Mouse (Mus musculus): ENCODE measurements at regions not wholly inside any gene's neighbourhood (a gene's known extent, or its start where the extent isn't known, plus 50 kb on each side); places are given as distances from the start of the nearest gene placed in this dataset.

DNA sequence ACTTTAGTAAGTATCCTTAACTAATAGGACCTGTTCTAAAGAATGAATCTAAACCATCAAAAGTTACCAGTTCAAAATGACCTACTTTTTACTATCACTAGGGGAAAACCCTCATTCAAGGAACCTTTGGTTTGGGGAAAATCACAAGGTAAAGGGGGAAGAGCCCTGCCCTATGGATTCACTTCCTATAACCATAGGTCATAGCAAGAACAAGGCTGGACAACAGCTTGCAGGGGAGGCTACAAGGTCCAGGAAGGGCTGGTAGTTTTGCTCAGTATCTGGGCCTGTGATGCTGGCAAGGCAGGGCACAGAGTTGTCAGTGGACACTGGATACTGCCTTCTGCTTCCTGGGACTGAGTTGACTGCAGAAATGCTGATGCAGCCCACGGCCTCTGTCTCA is 109.1 kb upstream of the Peli1 start:
- Histone ChIP-seq H3K27me3 (ENCODE audit: control insufficient read depth, insufficient read depth, low read length) (no peaks in the 10 kb centered on the region), H3K27ac (ENCODE audit: control insufficient read depth, insufficient read depth, low read depth, low read length) (no peak overlapping the region), H3K36me3 (ENCODE audit: control insufficient read depth, insufficient read depth, low read length) (no peaks in the 10 kb centered on the region), H3K4me3 (ENCODE audit: control insufficient read depth, low read depth, low read length) (no peak overlapping the region), H3K4me1 (ENCODE audit: control insufficient read depth, insufficient read depth, low read length) (no peaks in the 10 kb centered on the region; the same call in 1 of the 2 replicates)
- no peak for TF ChIP-seq POLR2A (IDR thresholded peaks at IDR 0.05; ENCODE audit: control insufficient read depth, low read depth, low read length)
- no peak for TF ChIP-seq CTCF (IDR thresholded peaks at IDR 0.05; ENCODE audit: control insufficient read depth, insufficient read depth, insufficient replicate concordance, low read depth, low read length)

DNA sequence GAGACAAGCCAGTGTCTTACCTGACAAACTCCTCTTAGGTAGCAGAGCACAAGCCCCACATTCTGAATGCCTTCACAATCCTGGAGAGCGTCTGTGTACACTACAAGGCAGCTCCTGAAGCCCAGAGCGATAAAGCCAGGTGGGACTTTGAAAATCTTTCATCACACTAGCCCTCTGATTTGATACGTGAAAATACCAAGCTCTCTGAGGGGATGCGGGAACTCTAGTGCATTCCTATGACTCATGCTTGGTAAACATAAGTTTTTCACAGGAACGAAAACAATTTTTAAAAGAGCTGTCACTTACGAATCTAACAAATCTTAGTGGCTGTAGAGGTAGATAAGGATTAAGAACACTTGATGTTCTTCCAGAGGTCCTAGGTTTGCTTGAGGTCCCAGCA is 108.6 kb upstream of the Peli1 start:
- H3K27me3 ChIP-seq (ENCODE audit: control insufficient read depth, insufficient read depth, low read length) = no peaks in the 10 kb centered on the region
- H3K27ac ChIP-seq (ENCODE audit: control insufficient read depth, insufficient read depth, low read depth, low read length) = no peak overlapping the region
- H3K36me3 ChIP-seq (ENCODE audit: control insufficient read depth, insufficient read depth, low read length) = no peaks in the 10 kb centered on the region
- no peaks in the 10 kb centered on the region; the same call in 1 of the 2 replicates for H3K4me1 ChIP-seq (ENCODE audit: control insufficient read depth, insufficient read depth, low read length)
- TF ChIP-seq POLR2A (IDR thresholded peaks at IDR 0.05; ENCODE audit: control insufficient read depth, low read depth, low read length) (no peak), CTCF (IDR thresholded peaks at IDR 0.05; ENCODE audit: control insufficient read depth, insufficient read depth, insufficient replicate concordance, low read depth, low read length) (no peak)
- no peak overlapping the region for H3K4me3 ChIP-seq (ENCODE audit: control insufficient read depth, low read depth, low read length)

DNA sequence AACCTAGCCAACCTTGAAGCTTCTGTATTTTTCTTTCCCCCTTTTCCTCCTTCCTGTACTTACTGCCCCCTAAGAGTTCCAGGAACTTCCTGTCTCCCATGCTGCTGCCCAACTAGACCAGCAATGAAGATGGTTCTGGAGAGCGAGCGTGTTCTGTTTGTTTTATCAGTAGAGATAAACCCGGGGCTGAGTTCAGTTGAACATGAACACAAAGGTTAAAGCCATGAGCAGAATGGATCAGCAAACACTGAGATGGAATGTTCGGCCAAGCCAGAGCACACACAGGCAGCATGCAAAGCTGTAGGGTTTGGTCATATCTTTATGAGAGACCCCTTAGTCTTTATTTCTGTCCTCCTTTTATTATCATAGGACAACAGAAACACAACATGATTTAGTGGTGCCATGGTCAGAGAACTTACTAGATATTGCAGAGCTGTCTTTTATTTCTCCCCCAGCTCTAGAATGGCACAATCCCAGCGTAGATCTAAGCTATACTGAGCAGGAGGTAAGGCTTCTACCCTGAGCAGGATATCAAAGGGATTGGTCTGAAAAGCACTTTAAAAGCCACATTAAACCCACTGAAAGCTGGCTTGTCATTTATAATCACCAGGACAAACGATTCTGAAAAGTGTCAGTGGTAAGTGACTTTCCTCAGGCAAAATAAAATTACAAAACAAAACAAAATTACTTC is 105.9 kb upstream of the Peli1 start:
- no peak overlapping the region for H3K4me3 ChIP-seq (ENCODE audit: control insufficient read depth, low read depth, low read length)
- H3K27me3 ChIP-seq (ENCODE audit: control insufficient read depth, insufficient read depth, low read length) = no peaks in the 10 kb centered on the region
- TF ChIP-seq POLR2A (IDR thresholded peaks at IDR 0.05; ENCODE audit: control insufficient read depth, low read depth, low read length) (no peak), CTCF (IDR thresholded peaks at IDR 0.05; ENCODE audit: control insufficient read depth, insufficient read depth, insufficient replicate concordance, low read depth, low read length) (no peak)
- peaks cover 4% of the 10 kb centered on the region for H3K4me1 ChIP-seq (ENCODE audit: control insufficient read depth, insufficient read depth, low read length)
- H3K36me3 ChIP-seq (ENCODE audit: control insufficient read depth, insufficient read depth, low read length) = no peaks in the 10 kb centered on the region
- no peak overlapping the region for H3K27ac ChIP-seq (ENCODE audit: control insufficient read depth, insufficient read depth, low read depth, low read length)

DNA sequence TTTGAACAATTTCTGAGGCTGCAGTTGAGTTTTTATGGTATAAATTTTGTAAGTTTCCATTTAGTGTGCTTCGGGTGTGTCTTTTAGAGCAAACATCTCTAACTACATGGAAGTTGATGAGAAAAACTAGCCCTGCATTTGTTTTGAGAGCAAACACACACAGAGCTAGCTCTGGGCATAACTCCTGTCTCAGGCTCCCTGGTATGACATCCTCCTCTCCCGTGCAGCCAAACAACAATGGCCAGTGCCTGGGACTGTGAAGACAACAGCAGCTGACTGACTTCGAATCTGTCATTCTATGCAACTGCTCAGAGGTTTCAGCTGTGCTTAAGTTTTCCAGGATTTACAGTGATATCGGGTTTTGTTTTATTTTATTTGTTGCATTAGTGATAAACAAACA is 105.3 kb upstream of the Peli1 start:
- Histone ChIP-seq H3K36me3 (ENCODE audit: control insufficient read depth, insufficient read depth, low read length) (no peaks in the 10 kb centered on the region), H3K4me1 (ENCODE audit: control insufficient read depth, insufficient read depth, low read length) (peaks cover 4% of the 10 kb centered on the region), H3K4me3 (ENCODE audit: control insufficient read depth, low read depth, low read length) (no peak overlapping the region), H3K27ac (ENCODE audit: control insufficient read depth, insufficient read depth, low read depth, low read length) (no peak overlapping the region), H3K27me3 (ENCODE audit: control insufficient read depth, insufficient read depth, low read length) (no peaks in the 10 kb centered on the region)
- no peak for TF ChIP-seq CTCF (IDR thresholded peaks at IDR 0.05; ENCODE audit: control insufficient read depth, insufficient read depth, insufficient replicate concordance, low read depth, low read length)
- no peak for TF ChIP-seq POLR2A (IDR thresholded peaks at IDR 0.05; ENCODE audit: control insufficient read depth, low read depth, low read length)

DNA sequence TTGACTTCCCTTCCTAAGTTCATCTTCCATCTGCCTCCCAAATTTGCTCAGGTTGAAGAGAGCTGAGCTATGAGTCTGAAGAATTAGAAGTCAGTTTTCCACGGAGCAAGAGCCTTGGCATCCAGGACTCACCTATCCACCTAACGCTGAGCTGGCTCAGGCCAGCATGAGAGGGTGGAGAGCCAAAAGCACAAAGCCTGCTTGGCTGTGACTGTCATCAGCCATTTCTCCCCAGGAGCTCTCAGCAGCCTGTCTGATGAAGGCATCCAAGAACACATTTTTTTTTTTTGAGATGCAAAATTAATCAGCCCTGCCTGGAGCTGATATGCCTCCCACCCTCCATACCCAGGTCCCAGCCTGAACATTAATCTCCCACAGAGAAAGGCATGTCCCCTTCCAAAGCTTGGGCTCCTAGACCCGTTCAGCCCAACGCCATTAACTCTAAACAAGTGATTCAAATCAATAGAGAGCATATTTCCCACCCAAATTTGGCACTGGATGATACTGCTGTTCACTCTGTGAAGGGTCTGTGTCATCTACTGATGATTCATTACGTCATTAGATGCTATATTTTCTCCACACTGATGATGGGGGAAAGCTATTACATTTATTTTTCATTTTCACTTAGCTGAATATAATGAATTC is 103.8 kb upstream of the Peli1 start:
- peak overlapping the region; percentile 43 for H3K4me3 ChIP-seq (ENCODE audit: control insufficient read depth, low read depth, low read length)
- H3K36me3 ChIP-seq (ENCODE audit: control insufficient read depth, insufficient read depth, low read length) = no peaks in the 10 kb centered on the region
- H3K4me1 ChIP-seq (ENCODE audit: control insufficient read depth, insufficient read depth, low read length) = peaks cover 4% of the 10 kb centered on the region
- H3K27ac ChIP-seq (ENCODE audit: control insufficient read depth, insufficient read depth, low read depth, low read length) = no peak overlapping the region
- no peak for TF ChIP-seq CTCF (IDR thresholded peaks at IDR 0.05; ENCODE audit: control insufficient read depth, insufficient read depth, insufficient replicate concordance, low read depth, low read length)
- TF ChIP-seq POLR2A (IDR thresholded peaks at IDR 0.05; ENCODE audit: control insufficient read depth, low read depth, low read length) = no peak
- no peaks in the 10 kb centered on the region for H3K27me3 ChIP-seq (ENCODE audit: control insufficient read depth, insufficient read depth, low read length)

DNA sequence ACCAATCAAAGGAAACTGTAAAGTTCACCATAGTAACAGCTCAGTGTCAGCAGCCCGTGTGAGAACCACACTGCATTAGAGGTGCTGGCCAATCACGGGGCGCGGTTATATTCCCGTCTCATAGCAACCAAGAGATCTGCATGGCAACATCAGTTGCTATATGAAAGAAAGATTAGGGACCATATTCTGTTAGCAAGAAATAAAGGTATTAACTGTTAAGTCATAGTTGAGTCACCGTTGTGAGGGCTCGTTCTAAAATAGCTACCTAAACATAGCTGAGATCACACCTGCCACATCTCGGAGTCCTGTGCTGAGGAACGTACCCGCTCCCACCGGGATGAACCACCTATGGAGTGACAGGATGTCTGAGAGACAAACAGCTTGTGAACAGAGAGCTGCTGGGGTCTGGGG is 103.2 kb upstream of the Peli1 start:
- H3K4me3 ChIP-seq (ENCODE audit: control insufficient read depth, low read depth, low read length) = peak overlapping the region; percentile 68
- no peaks in the 10 kb centered on the region for H3K27me3 ChIP-seq (ENCODE audit: control insufficient read depth, insufficient read depth, low read length)
- TF ChIP-seq POLR2A (IDR thresholded peaks at IDR 0.05; ENCODE audit: control insufficient read depth, low read depth, low read length) (no peak; the same call in 1 of the 2 replicates), CTCF (IDR thresholded peaks at IDR 0.05; ENCODE audit: control insufficient read depth, insufficient read depth, insufficient replicate concordance, low read depth, low read length) (no peak)
- peaks cover 4% of the 10 kb centered on the region for H3K4me1 ChIP-seq (ENCODE audit: control insufficient read depth, insufficient read depth, low read length)
- H3K27ac ChIP-seq (ENCODE audit: control insufficient read depth, insufficient read depth, low read depth, low read length) = no peak overlapping the region
- no peaks in the 10 kb centered on the region for H3K36me3 ChIP-seq (ENCODE audit: control insufficient read depth, insufficient read depth, low read length)

DNA sequence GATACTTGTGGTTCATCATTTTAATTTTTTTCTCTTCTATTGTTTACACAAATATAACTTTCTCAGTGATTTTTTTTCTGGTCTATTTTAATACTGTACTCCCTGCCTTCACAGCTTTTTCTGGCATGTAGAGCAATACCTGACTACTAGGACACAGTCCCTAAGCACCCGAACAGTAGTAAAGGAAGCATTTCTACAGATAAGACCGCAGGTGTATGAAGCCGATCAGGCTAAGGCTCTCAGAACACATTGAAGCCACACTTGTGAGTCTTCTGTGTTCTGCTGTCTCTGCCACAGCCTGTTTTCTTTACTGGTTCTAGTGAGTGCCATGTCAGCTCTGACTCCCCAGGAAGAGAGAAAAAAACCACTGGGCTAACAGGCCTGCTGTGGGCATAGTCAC is 102.2 kb upstream of the Peli1 start:
- TF ChIP-seq CTCF (IDR thresholded peaks at IDR 0.05; ENCODE audit: control insufficient read depth, insufficient read depth, insufficient replicate concordance, low read depth, low read length) (no peak), POLR2A (IDR thresholded peaks at IDR 0.05; ENCODE audit: control insufficient read depth, low read depth, low read length) (no peak)
- Histone ChIP-seq H3K4me3 (ENCODE audit: control insufficient read depth, low read depth, low read length) (peak overlapping the region; percentile 10; the same call in 1 of the 2 replicates), H3K27ac (ENCODE audit: control insufficient read depth, insufficient read depth, low read depth, low read length) (no peak overlapping the region), H3K4me1 (ENCODE audit: control insufficient read depth, insufficient read depth, low read length) (peaks cover 4% of the 10 kb centered on the region), H3K27me3 (ENCODE audit: control insufficient read depth, insufficient read depth, low read length) (no peaks in the 10 kb centered on the region), H3K36me3 (ENCODE audit: control insufficient read depth, insufficient read depth, low read length) (no peaks in the 10 kb centered on the region)

Data from testis, adult 2 months (tissue).